Mouse (Mus musculus): Measurements from ENCODE around the gene Wsb1.
"Not testable (repeated sequence)": the region's sequence is repeated elsewhere in the genome, so short reads cannot be mapped to it uniquely, and the experiment has no call there.

Wsb1 gene

GRCm38 (mm10) chr11:79267171-79267570 is 12.7 kb upstream of the Wsb1 start:
- DNase-seq (ENCODE audit: extremely low read depth, low read depth, low spot score), result no peak

GRCm38 (mm10) chr11:79264376-79264775 is 9.9 kb upstream of the Wsb1 start:
- no peak for DNase-seq (ENCODE audit: extremely low read depth, low read depth, low spot score)

GRCm38 (mm10) chr11:79260126-79260525 is 5.7 kb upstream of the Wsb1 start:
- not testable (repeated sequence) for DNase-seq (ENCODE audit: extremely low read depth, low read depth, low spot score)

GRCm38 (mm10) chr11:79258738-79259137 is 4.3 kb upstream of the Wsb1 start:
- no peak for DNase-seq (ENCODE audit: extremely low read depth, low read depth, low spot score)

DNA sequence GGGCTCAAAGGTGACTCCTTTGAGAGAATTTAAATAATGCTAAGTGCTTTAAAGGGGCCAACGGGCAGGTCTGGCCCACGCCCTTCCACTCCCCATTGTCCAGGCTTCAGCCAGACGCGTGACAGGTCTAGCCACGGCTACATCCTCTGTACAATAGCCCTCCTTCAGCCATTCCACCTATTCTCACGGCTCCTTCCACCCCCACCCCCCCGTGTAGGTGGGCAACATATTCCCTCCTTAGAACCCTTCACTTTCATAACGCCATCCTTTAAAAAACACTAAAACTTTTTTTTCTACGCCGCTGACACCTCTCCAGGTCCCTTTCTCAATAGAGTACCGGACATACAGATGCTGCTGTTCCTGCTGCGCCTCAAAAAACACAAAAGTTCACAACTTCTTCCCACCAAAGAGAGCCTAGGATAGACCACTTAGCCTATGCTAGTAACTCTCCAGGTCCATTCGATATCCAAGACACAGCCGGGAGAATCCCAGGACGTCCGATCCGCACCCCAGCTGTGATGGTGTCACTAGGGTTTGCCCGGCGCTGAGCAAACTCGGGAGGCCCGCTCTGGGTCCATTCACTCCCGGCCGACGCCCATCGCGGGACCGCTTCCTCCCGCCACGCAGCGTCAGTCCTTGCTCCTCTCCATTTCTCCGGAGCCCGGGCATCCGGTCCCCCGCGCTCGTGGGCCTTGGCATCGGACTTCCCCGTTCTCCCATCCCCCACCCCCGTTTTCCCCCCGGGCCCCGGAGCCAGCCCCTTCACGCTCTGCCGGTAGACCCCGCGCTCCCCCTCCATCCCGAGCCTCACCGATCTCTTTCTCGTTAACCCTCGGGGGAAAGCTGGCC is 705 bp downstream of the Wsb1 start:
- DNase-seq (ENCODE audit: extremely low read depth, low read depth, low spot score), result no peak

DNA sequence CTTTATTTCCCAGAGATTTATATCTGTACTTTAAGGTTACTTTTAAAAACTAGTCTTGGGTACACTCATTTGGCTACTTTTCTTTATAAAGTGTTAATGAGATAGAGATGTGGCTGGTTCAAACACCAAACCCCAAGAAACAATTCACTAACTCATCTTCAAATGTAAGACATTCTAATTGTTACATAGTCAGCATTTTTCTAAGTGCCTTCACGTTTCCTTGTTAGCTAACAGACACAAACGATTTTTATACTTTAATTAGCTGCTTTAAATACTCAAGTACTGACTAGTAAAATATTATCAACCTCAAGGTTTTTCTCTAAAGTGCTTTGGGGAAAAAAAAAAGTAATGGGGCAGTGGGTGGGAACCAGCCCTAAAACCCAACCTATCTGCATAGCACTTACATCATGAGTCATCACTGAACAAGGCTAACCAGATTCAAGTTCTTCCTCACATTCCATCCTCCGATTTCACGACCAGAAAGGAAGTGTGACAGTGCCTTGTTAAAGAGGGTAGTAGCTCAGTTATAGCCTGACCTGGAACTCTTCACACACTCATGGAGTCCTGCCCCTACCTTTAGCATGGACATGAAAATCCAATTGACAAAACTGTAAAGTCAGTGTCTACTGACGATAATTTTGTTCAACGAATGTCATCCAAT is 1.5 kb downstream of the Wsb1 start:
- no peak for DNase-seq (ENCODE audit: extremely low read depth, low read depth, low spot score)

DNA sequence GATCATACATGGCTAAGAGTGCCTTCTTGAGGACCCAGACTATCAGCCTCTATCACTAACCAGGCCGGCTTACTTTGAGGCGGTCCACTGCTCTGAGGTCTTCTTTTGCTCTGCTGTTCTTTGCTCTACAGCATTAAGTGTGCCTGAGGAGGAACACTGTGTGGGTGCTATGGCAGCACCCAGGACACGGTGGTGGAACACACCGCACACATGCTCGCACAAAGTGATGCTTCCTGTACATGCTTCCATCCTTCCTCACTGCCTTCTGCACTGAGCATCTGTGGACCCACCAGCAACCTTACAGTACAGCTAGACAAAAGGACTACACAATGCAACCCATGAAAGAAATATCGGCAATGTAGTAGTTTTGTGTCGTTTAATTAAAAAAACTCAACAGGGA is 15.4 kb downstream of the Wsb1 start:
- no peak for DNase-seq (ENCODE audit: extremely low read depth, low read depth, low spot score)

- DNase-seq (ENCODE audit: extremely low read depth, low read depth, low spot score), result no peak
Measured at GRCm38 (mm10) chr11:79238398-79238752, 16.1 kb downstream of the Wsb1 start.

- no peak for DNase-seq (ENCODE audit: extremely low read depth, low read depth, low spot score)
Measured at GRCm38 (mm10) chr11:79237644-79238397, 16.6 kb downstream of the Wsb1 start.

DNA sequence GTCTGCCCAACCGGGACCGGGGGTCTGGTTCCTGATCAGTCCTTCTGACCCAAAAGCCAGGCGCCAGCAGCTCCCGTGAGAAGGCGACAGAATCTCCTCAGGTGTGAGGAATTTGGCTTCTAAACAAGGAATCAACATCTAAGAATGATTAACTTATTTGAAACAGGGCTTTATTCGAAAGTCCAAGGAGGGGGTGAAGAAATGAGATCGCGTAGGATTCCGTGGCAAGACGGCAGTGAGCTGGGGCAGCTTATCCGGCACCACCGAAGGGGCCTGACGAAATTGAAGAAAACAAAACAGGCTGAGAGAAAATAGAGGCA is 24.3 kb downstream of the Wsb1 start:
- DNase-seq (ENCODE audit: extremely low read depth, low read depth, low spot score), result no peak

- DNase-seq (ENCODE audit: extremely low read depth, low read depth, low spot score), result no peak
Measured at GRCm38 (mm10) chr11:79229561-79230250, 24.8 kb downstream of the Wsb1 start.

DNA sequence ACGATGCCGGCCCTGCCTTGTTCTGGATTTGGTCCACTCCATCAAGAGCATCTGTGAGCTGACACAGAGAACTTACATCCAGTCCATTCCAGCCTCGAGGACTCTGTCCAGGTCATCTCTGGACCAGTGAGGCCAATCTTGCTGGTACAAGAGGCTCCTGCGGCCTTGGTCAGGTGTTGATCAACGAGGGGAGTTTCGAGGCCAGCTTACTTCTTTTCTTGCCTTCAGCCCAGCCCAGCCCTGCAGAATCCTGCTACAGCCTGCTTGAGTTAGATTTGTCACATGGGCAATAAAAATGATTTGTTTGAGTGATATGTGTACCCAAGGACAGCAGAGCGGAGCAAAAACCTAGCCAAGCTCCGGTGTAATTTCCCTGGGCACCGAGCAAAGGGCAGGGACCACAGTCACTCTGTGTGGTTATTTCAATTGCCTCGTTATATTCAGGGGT is 25.4 kb downstream of the Wsb1 start:
- DNase-seq (ENCODE audit: extremely low read depth, low read depth, low spot score), result no peak

- no peak for DNase-seq (ENCODE audit: extremely low read depth, low read depth, low spot score)
Measured at GRCm38 (mm10) chr11:79228089-79228488, 26.4 kb downstream of the Wsb1 start.

DNA sequence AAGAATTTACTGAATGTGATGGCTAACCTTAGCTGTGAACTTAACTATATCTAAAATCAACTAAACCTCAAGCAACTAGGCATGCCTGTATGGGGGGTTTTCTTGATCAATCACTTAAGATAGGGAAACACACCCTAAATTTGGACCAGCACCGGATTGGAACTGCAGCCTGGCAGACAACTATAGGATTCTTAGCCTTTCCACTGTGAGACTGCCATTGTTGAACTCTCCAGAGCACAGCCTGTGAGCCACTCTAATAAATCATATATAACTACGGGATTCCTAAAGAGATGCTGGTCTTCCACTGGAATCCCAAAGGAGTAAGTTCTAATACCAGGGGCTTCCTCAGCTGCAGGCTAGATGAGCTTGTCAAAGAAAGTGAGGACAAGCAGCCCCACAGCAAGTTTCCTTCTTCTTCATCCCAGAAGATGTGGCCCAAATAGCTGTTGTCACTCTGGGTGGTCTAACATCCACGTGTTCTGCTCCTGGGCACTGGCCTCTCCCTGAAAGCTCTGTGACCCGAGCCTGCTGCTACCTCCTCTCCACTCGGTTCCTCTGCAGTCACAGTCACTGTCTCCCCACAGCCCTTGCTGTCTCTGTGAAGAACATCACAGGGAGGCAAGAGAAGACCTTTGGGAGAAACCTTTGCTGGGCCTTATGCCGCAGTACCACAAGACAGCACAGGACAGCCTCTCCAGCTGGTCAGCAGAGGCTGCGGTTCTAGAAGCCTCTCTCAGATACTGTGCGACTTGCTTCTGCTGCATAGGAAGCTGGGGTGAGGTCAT is 28.9 kb downstream of the Wsb1 start:
- DNase-seq (ENCODE audit: extremely low read depth, low read depth, low spot score), result no peak

- DNase-seq (ENCODE audit: extremely low read depth, low read depth, low spot score), result peak; percentile 76
Measured at GRCm38 (mm10) chr11:79224562-79225280, 29.8 kb downstream of the Wsb1 start.

DNA sequence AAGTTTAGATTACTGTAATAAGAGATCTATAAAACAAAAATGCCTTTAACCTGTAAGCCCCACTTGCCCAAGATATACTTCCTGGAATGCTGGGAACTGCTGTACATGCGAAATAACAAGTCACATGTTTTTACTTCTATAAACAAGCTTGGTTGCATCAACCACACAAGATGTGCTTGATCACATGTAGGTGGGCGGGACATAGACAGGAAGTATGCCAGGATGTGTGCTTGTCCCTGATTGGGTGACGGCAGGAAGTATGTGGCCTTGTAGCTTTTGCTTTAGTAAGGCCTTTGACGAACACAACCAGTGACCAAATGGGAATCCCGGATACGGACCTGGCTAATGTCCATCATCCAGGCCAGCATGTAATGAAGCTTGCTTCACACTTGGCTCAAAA is 31.1 kb downstream of the Wsb1 start:
- no peak for DNase-seq (ENCODE audit: extremely low read depth, low read depth, low spot score)

DNA sequence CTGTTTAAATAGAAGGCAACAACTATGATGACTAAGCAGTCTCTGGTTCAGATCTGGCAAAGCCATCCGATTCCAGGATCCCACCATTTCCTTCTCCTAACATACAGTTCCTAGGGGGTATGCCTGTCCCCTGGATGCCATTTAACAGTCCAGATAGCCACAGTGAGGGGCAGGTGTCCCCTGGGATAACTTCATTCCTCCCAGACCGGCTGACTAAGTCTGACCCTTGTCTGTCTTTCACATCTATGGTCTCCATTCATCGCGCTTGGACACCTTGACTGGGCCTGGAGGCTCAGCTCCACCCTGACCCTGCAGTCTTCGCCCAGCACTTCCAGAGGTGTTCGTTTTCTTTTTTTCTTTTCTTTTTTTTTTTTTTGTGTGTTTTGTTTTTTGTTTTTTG is 31.8 kb downstream of the Wsb1 start:
- DNase-seq (ENCODE audit: extremely low read depth, low read depth, low spot score), result no peak

DNA sequence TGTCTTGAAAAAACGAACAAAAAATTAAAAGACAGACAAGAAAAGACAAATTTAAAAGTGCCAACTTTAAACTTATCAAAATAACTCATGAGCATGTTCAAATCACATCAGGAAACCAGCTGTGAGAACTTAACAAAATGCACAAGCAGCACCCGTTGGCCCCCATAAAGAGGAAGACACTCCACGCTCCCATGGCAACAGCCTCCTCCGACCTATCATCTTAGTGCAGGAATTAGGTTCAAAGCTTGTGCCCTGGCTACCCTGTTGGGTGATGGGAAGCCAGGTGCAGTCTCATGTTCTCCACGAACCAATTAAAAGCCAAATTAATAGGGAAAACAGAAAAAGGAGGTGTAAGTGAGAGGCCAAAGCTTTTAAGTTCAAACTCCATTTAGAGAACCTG is 32.8 kb downstream of the Wsb1 start:
- no peak for DNase-seq (ENCODE audit: extremely low read depth, low read depth, low spot score)

DNA sequence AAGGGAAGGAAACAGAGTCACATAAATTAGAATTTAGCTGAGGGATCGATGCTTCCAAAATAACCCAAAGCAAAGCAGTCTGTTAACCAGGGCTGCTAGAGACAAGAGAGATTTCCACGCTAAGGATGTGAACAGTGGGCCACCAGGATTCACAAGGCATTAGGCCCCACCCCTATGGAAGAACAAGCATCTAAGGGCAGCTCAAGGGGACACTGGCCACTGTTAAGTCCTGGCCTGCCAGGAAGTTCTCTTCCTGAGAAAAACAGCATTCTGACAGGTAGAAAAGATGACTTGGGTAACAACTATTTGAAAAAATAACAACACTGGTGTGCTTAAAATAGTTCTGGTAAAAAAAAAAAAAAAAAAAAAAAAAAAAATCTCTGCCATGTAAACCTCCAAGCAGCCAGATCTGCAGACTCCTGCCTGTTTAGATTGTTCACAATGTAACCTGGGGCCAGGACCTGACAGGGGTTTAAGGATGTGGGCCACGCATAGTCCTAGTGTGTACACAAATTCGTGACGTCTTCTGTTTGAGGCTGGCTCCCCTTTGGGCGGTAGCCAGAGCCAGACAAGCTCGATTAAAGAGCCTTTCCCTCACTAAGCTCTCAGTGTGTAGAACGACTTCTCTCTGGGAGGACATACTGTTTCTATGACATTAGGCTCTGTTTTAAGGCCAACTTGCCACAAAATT is 35.4 kb downstream of the Wsb1 start:
- DNase-seq (ENCODE audit: extremely low read depth, low read depth, low spot score), result no peak

Data from fat pad, adult 2 months (tissue).